Mouse (Mus musculus) CH12.LX (cell line): ENCODE results near the gene Gm42421. TPM values are rescaled to one million over a fixed set of nuclear protein-coding genes. Genes with fewer than 3 reads are reported as not detected.

Source experiments
- DNase-seq: peaks from one replicate; pipeline ENCODE4 v3.0.0-alpha.2; 2013; ENCODE audit errors: extremely low read depth
- H3K27ac ChIP-seq: 2 replicates; pipeline ENCODE4 v1.5.1; 2012; ENCODE audit warnings: low read depth, mild to moderate bottlenecking, control low read depth, moderate library complexity; ENCODE audit not compliant: insufficient read depth
- H3K27me3 ChIP-seq: replicated peaks from 2 replicates; pipeline ENCODE3; 2012; ENCODE audit warnings: inconsistent platforms
- H3K36me3 ChIP-seq, 2 experiments: replicated peaks in 1 of 2; 2 replicates each; pipeline versions ENCODE3 to v1.6.1; 2012; ENCODE audit warnings: inconsistent platforms in 1 of 2, low read length in 1 of 2, mild to moderate bottlenecking in 1 of 2, mixed read lengths in 1 of 2, moderate library complexity in 1 of 2; ENCODE audit not compliant: control insufficient read depth in 1 of 2, insufficient read depth in 1 of 2
- H3K4me1 ChIP-seq, 2 experiments: 2 replicates each; pipeline ENCODE4 v1.6.1; 2012; ENCODE audit warnings: inconsistent platforms in 1 of 2, moderate library complexity in 1 of 2; ENCODE audit not compliant: insufficient read depth in 2 of 2, control insufficient read depth in 1 of 2
- H3K4me2 ChIP-seq: 2 replicates; pipeline ENCODE4 v1.6.1; 2012; ENCODE audit warnings: low read depth, mild to moderate bottlenecking, control low read depth; ENCODE audit not compliant: poor library complexity, insufficient read depth, severe bottlenecking
- H3K4me3 ChIP-seq, 3 experiments: fragments of 150-350 bp in 1 of 3; sonication (generic) in 1 of 3; replicated peaks in 1 of 3; 2 replicates each; pipeline versions ENCODE3 to v1.5.1; 2011 to 2012; ENCODE audit warnings: low read depth in 2 of 3, low read length in 2 of 3, mild to moderate bottlenecking in 2 of 3, moderate library complexity in 2 of 3, control low read depth in 1 of 3, improper control_type of control experiment in 1 of 3, inconsistent platforms in 1 of 3, mixed read lengths in 1 of 3; ENCODE audit not compliant: poor library complexity in 1 of 3
- H3K79me2 ChIP-seq: replicated peaks from 2 replicates; pipeline ENCODE4 v1.6.1; 2012; ENCODE audit warnings: mild to moderate bottlenecking, moderate library complexity; ENCODE audit not compliant: control insufficient read depth, poor library complexity, insufficient read depth, severe bottlenecking; ENCODE audit errors: extremely low read depth
- H3K9ac ChIP-seq: 2 replicates; pipeline ENCODE4 v1.6.1; 2012; ENCODE audit warnings: low read depth, mild to moderate bottlenecking, control low read depth, moderate library complexity; ENCODE audit not compliant: insufficient read depth
- H3K9me3 ChIP-seq: replicated peaks from 2 replicates; pipeline ENCODE3; 2012; ENCODE audit warnings: low read length, inconsistent platforms, mixed read lengths
- BHLHE40 ChIP-seq: IDR thresholded peaks from 2 replicates; pipeline ENCODE4 v1.6.1; 2011; ENCODE audit warnings: mild to moderate bottlenecking, low read depth, low read length, improper control_type of control experiment
- CHD1 ChIP-seq: IDR thresholded peaks from 2 replicates; pipeline ENCODE4 v1.6.1; 2012; ENCODE audit warnings: low read depth, low read length, improper control_type of control experiment, inconsistent platforms
- CHD2 ChIP-seq: IDR thresholded peaks from 2 replicates; pipeline ENCODE4 v1.6.1; 2011; ENCODE audit warnings: low read length, improper control_type of control experiment
- CTCF ChIP-seq, 2 experiments: IDR thresholded peaks in 1 of 2; conservative IDR thresholded peaks in 1 of 2; 2 replicates each; pipeline ENCODE4 v1.5.1; 2011 to 2012; ENCODE audit warnings: low read depth in 2 of 2, low read length in 2 of 2, improper control_type of control experiment in 1 of 2, inconsistent platforms in 1 of 2, mild to moderate bottlenecking in 1 of 2, moderate library complexity in 1 of 2
- E2F4 ChIP-seq: IDR thresholded peaks from 2 replicates; pipeline ENCODE4 v1.6.1; 2011; ENCODE audit warnings: low read depth, low read length, improper control_type of control experiment; ENCODE audit not compliant: insufficient replicate concordance
- ETS1 ChIP-seq: conservative IDR thresholded peaks from 2 replicates; pipeline ENCODE4 v1.6.1; 2012; ENCODE audit warnings: low read depth, mild to moderate bottlenecking, inconsistent platforms, low read length, improper control_type of control experiment, moderate library complexity
- GABPA ChIP-seq: IDR thresholded peaks from 2 replicates; pipeline ENCODE4 v1.6.1; 2012; ENCODE audit warnings: low read depth, low read length, improper control_type of control experiment, inconsistent platforms; ENCODE audit not compliant: insufficient replicate concordance
- HCFC1 ChIP-seq: IDR thresholded peaks from 2 replicates; pipeline ENCODE4 v1.6.1; 2012; ENCODE audit warnings: low read depth, mild to moderate bottlenecking, inconsistent platforms, low read length, improper control_type of control experiment
- IRF4 ChIP-seq: IDR thresholded peaks from 2 replicates; pipeline ENCODE4 v1.6.1; 2014; ENCODE audit warnings: low read depth, mild to moderate bottlenecking, inconsistent platforms, low read length, improper control_type of control experiment
- JUN ChIP-seq: IDR thresholded peaks from 2 replicates; pipeline ENCODE4 v1.6.1; 2011; ENCODE audit warnings: low read depth, mild to moderate bottlenecking, low read length, improper control_type of control experiment, moderate library complexity; ENCODE audit not compliant: insufficient read depth
- JUND ChIP-seq: conservative IDR thresholded peaks from 2 replicates; pipeline ENCODE4 v1.6.1; 2011; ENCODE audit warnings: low read depth, low read length, improper control_type of control experiment
- KAT2A ChIP-seq: IDR thresholded peaks from 2 replicates; pipeline ENCODE4 v1.6.1; 2012; ENCODE audit warnings: low read length, improper control_type of control experiment, inconsistent platforms; ENCODE audit not compliant: insufficient replicate concordance
- MAFK ChIP-seq: IDR thresholded peaks from 2 replicates; pipeline ENCODE4 v1.6.1; 2011; ENCODE audit warnings: low read length, improper control_type of control experiment; ENCODE audit not compliant: insufficient replicate concordance
- MXI1 ChIP-seq: IDR thresholded peaks from 2 replicates; pipeline ENCODE4 v1.6.1; 2011; ENCODE audit warnings: mild to moderate bottlenecking, low read depth, low read length, improper control_type of control experiment
- MYC ChIP-seq: IDR thresholded peaks from 2 replicates; pipeline ENCODE4 v1.6.1; 2011; ENCODE audit warnings: low read depth, mild to moderate bottlenecking, improper control_type of control experiment, low read length
- NRF1 ChIP-seq: IDR thresholded peaks from 2 replicates; pipeline ENCODE4 v1.6.1; 2014; ENCODE audit warnings: low read depth, mild to moderate bottlenecking, inconsistent platforms, low read length, improper control_type of control experiment, moderate library complexity
- POLR2A ChIP-seq: IDR thresholded peaks from 2 replicates; pipeline ENCODE4 v1.6.1; 2011; ENCODE audit warnings: low read depth, mild to moderate bottlenecking, improper control_type of control experiment, low read length
- RCOR1 ChIP-seq: conservative IDR thresholded peaks from 2 replicates; pipeline ENCODE4 v1.6.1; 2012; ENCODE audit warnings: low read depth, mild to moderate bottlenecking, inconsistent platforms, low read length, improper control_type of control experiment
- SMC3 ChIP-seq: IDR thresholded peaks from 2 replicates; pipeline ENCODE4 v1.6.1; 2011; ENCODE audit warnings: low read depth, low read length, improper control_type of control experiment
- TBP ChIP-seq: conservative IDR thresholded peaks from 2 replicates; pipeline ENCODE4 v1.6.1; 2011; ENCODE audit warnings: low read depth, low read length, improper control_type of control experiment
- UBTF ChIP-seq: IDR thresholded peaks from 2 replicates; pipeline ENCODE4 v1.6.1; 2012; ENCODE audit warnings: low read depth, mild to moderate bottlenecking, inconsistent platforms, low read length, improper control_type of control experiment, moderate library complexity
- ZMIZ1 ChIP-seq: IDR thresholded peaks from 2 replicates; pipeline ENCODE4 v1.6.1; 2012; ENCODE audit warnings: low read depth, mild to moderate bottlenecking, inconsistent platforms, low read length, improper control_type of control experiment
- ZNF384 ChIP-seq: IDR thresholded peaks from 2 replicates; pipeline ENCODE4 v1.6.1; 2012; ENCODE audit warnings: low read depth, low read length, improper control_type of control experiment, inconsistent platforms
- dilution Hi-C: fragments of 300-500 bp; cut with MboI; formaldehyde crosslinking; loops from 2 replicates; pipeline ENCODE4 v1.14.3; 2020; ENCODE audit warnings: low sequenced_read_pairs; ENCODE audit not compliant: extremely low pct_unique_long_range_greater_than_20kb, extremely low pct_ligation_motif_present
- in situ Hi-C: fragments of 300-500 bp; cut with MboI; formaldehyde crosslinking; loops from 3 replicates; pipeline ENCODE4 v1.14.3; 2019; ENCODE audit warnings: low sequenced_read_pairs, low pct_ligation_motif_present, low pct_unique_long_range_greater_than_20kb, mixed read lengths
- polyA plus RNA-seq: library from polyadenylated mRNA; unstranded; fragments of >175 nt; gene quantifications from 2 replicates; pipeline ENCODE4 v1.2.1, GENCODE M21; 2012; ENCODE audit warnings: low read depth; ENCODE audit not compliant: insufficient read length
- total RNA-seq, 2 experiments: library from RNA; depleted of rRNA; stranded (reverse); fragments of 300-350 nt in 1 of 2; fragments of >200 nt in 1 of 2; gene quantifications; 2 replicates each; pipeline ENCODE4 v1.2.3; 2012 to 2014

The Gm42421 gene
- total and polyA plus RNA-seq, 3 experiments = 0.59 to 1.4 (median 1.0) TPM

GRCm38 (mm10) chr5:143950016-143950415 lies 22.0 kb downstream of the Gm42421 start:
- H3K27me3 ChIP-seq = no peaks in the 10 kb centered on the region
- in situ Hi-C loops = no loop called here
- no peaks in the 10 kb centered on the region for H3K79me2 ChIP-seq
- no peaks in the 10 kb centered on the region for H3K9me3 ChIP-seq
- dilution Hi-C loops = no loop called here
- no peak overlapping the region for H3K9ac ChIP-seq
- H3K27ac ChIP-seq = no peak overlapping the region
- H3K4me3 ChIP-seq = no peak overlapping the region
- H3K4me2 ChIP-seq = no peak overlapping the region
- DNase-seq = no peak
- TF ChIP-seq BHLHE40 (0 out of 2 replicates have a peak, but pooled peaks have one; percentile 8), GABPA (no peak), RCOR1 (no peak), ETS1 (no peak), MXI1 (no peak)
- no peaks in the 10 kb centered on the region for H3K4me1 ChIP-seq
- H3K36me3 ChIP-seq = no peaks in the 10 kb centered on the region

- dilution Hi-C loops = no loop called here
- no peaks in the 10 kb centered on the region for H3K27me3 ChIP-seq
- H3K4me3 ChIP-seq = no peak overlapping the region
- H3K9ac ChIP-seq = no peak overlapping the region
- no peaks in the 10 kb centered on the region for H3K4me1 ChIP-seq
- H3K4me2 ChIP-seq = no peak overlapping the region
- no peak overlapping the region for H3K27ac ChIP-seq
- peaks cover 0 to 7% of the 10 kb centered on the region in 2 experiments for H3K36me3 ChIP-seq
- in situ Hi-C loops = no loop called here
- H3K9me3 ChIP-seq = peaks cover 3% of the 10 kb centered on the region
- no peak for TF ChIP-seq ETS1
- TF ChIP-seq JUN = no peak
- no peak for TF ChIP-seq ZMIZ1
- TF ChIP-seq CTCF (conservative IDR thresholded peaks at IDR 0.05 in 1 of 2, IDR thresholded peaks at IDR 0.05 in 1 of 2; ENCODE audit: low read depth in 2 of 2, low read length in 2 of 2) = no peak
- TF ChIP-seq MAFK = no peak
- TF ChIP-seq TBP = no peak
- no peak for TF ChIP-seq E2F4
- no peak for TF ChIP-seq ZNF384
- TF ChIP-seq HCFC1 = no peak
- no peak for TF ChIP-seq CHD1
- no peak for TF ChIP-seq GABPA
- TF ChIP-seq IRF4 = no peak
- TF ChIP-seq UBTF = no peak
- TF ChIP-seq CHD2 = no peak
- no peak for TF ChIP-seq SMC3
- TF ChIP-seq KAT2A = no peak
- no peak for TF ChIP-seq POLR2A
- TF ChIP-seq NRF1 = no peak
- no peak for TF ChIP-seq JUND
- no peak for TF ChIP-seq MYC
- DNase-seq = no peak
- H3K79me2 ChIP-seq = no peaks in the 10 kb centered on the region
Observed at GRCm38 (mm10) chr5:143957101-143957500, 29.1 kb downstream of the Gm42421 start.
